Mouse (Mus musculus) cerebellum, adult 2 months (tissue): Measurements from ENCODE around the gene Gm525.

Experiments used
- CTCF ChIP-seq: fragments of 200-500 bp; IDR thresholded peaks from 2 replicates; pipeline ENCODE4 v1.5.1; 2011; ENCODE audit warnings: low read depth, mild to moderate bottlenecking, control low read depth, low read length, moderate library complexity, borderline replicate concordance; ENCODE audit not compliant: insufficient read depth
- POLR2A ChIP-seq: fragments of 200-500 bp; IDR thresholded peaks from 2 replicates; pipeline ENCODE4 v1.6.1; 2011; ENCODE audit warnings: low read length, control low read depth, borderline replicate concordance; ENCODE audit not compliant: insufficient read depth

GRCm38 (mm10) chr11:89105211-89105610 lies 31.6 kb downstream of the Gm525 start:
- TF ChIP-seq POLR2A (no peak), CTCF (no peak)
